Mouse (Mus musculus) heart, postnatal 0 days (tissue): ENCODE results near the gene Ergic3. TPM values are rescaled to one million over a fixed set of nuclear protein-coding genes. Genes with fewer than 3 reads are reported as not detected.
A peak's percentile ranks its signal among the peaks of the same experiment; 100 is the strongest.

Experiments
- ATAC-seq: fragments of 200-750 bp; cut with Nextera tagmentation; 2 replicates; pipeline ENCODE4 v1.8.0; 2017; ENCODE audit warnings: low read depth, moderate number of reproducible peaks, moderate library complexity; ENCODE audit not compliant: insufficient read depth
- DNase-seq: peaks from one replicate; pipeline ENCODE4 v3.0.0-alpha.2; 2016; ENCODE audit warnings: low spot score
- H3K27ac ChIP-seq: fragments of 300-500 bp; sonication (generic); 2 replicates; pipeline ENCODE4 v1.5.1; 2014; ENCODE audit warnings: low read depth, mild to moderate bottlenecking
- H3K27me3 ChIP-seq: fragments of 300-500 bp; sonication (generic); 2 replicates; pipeline ENCODE4 v1.6.1; 2014; ENCODE audit warnings: low read length, mixed read lengths; ENCODE audit not compliant: control insufficient read depth, insufficient read depth
- H3K36me3 ChIP-seq: fragments of 300-500 bp; sonication (generic); replicated peaks from 2 replicates; pipeline ENCODE4 v1.6.1; 2014; ENCODE audit warnings: low read length, mixed read lengths; ENCODE audit not compliant: control insufficient read depth, insufficient read depth
- H3K4me1 ChIP-seq: fragments of 300-500 bp; sonication (generic); 2 replicates; pipeline ENCODE4 v1.6.1; 2014; ENCODE audit warnings: antibody characterized with exemption; ENCODE audit not compliant: control insufficient read depth, insufficient read depth
- H3K4me2 ChIP-seq: fragments of 300-500 bp; sonication (generic); 2 replicates; pipeline ENCODE4 v1.6.1; 2014; ENCODE audit warnings: low read depth, mild to moderate bottlenecking, low read length, moderate library complexity
- H3K4me3 ChIP-seq: fragments of 300-500 bp; sonication (generic); 2 replicates; pipeline ENCODE4 v1.5.1; 2014; ENCODE audit warnings: low read depth, low read length
- H3K9ac ChIP-seq: fragments of 300-500 bp; sonication (generic); replicated peaks from 2 replicates; pipeline ENCODE4 v1.6.1; 2014; ENCODE audit warnings: low read depth, low read length, mixed read lengths
- H3K9me3 ChIP-seq: fragments of 300-500 bp; sonication (generic); replicated peaks from 2 replicates; pipeline ENCODE4 v1.6.1; 2016; ENCODE audit warnings: low read length; ENCODE audit not compliant: control insufficient read depth
- CTCF ChIP-seq: IDR thresholded peaks from 2 replicates; pipeline ENCODE4 v1.5.1; 2016; ENCODE audit warnings: antibody characterized with exemption, control low read depth, low read depth
- EP300 ChIP-seq: IDR thresholded peaks from 2 replicates; pipeline ENCODE4 v1.6.1; 2016; ENCODE audit warnings: antibody characterized with exemption, low read depth
- WGBS: fragments of 180-500 bp; shearing (Covaris S2); extraction: QIAGEN DNeasy Blood & Tissue Kit; methylation state at CpG from one replicate; pipeline ENCODE4 v1.1.7; 2014; 5-methylcytosine and 5-hydroxymethylcytosine counted together
- polyA plus RNA-seq: library from polyadenylated mRNA; unstranded; fragments of >200 nt; fragmentation: Nextera tagmentation; extraction: Ambion mirVana; gene quantifications from 2 replicates; pipeline ENCODE4 v1.2.1, GENCODE M21; 2015
- total RNA-seq: library from RNA; depleted of rRNA; stranded (reverse); fragments of >200 nt; gene quantifications from 2 replicates; pipeline ENCODE4 v1.2.3, GENCODE M21; 2014; ENCODE audit warnings: low replicate concordance

Ergic3 gene
- total and polyA plus RNA-seq, 2 experiments from 2014 or later = 73.9 to 100 TPM

- H3K27me3 ChIP-seq = no peaks in the 10 kb centered on the region
- ATAC-seq (no peak), DNase-seq (no peak)
- no peaks in the 10 kb centered on the region for H3K36me3 ChIP-seq
- no peaks in the 10 kb centered on the region for H3K4me1 ChIP-seq
- 83% methylated on average over 3 of the region's 3 CpGs for WGBS
- no peak overlapping the region for H3K4me3 ChIP-seq
- no peak overlapping the region for H3K4me2 ChIP-seq
- no peak overlapping the region for H3K27ac ChIP-seq
- H3K9ac ChIP-seq = no peak overlapping the region
- no peaks in the 10 kb centered on the region for H3K9me3 ChIP-seq
- TF ChIP-seq EP300 (no peak), CTCF (no peak)
Measured at GRCm38 (mm10) chr2:156039390-156039789, 31.5 kb downstream of the Ergic3 start.

- Histone ChIP-seq H3K27ac (no peak overlapping the region), H3K27me3 (peaks cover 10% of the 10 kb centered on the region; the same call in 1 of the 2 replicates), H3K4me1 (no peaks in the 10 kb centered on the region), H3K9ac (no peak overlapping the region), H3K9me3 (no peaks in the 10 kb centered on the region), H3K4me3 (no peak overlapping the region), H3K36me3 (no peaks in the 10 kb centered on the region), H3K4me2 (no peak overlapping the region)
- 79% methylated on average over 8 of the region's 8 CpGs for WGBS
- no peak for DNase-seq
- ATAC-seq = no peak
- TF ChIP-seq EP300 = no peak
- no peak for TF ChIP-seq CTCF
Measured at GRCm38 (mm10) chr2:156042903-156043302, 35.1 kb downstream of the Ergic3 start.

- ATAC-seq = no peak
- Histone ChIP-seq H3K4me2 (no peak overlapping the region), H3K27ac (no peak overlapping the region), H3K4me1 (no peaks in the 10 kb centered on the region), H3K27me3 (peaks cover 17% of the 10 kb centered on the region; the same call in 1 of the 2 replicates), H3K9ac (no peak overlapping the region), H3K36me3 (no peaks in the 10 kb centered on the region), H3K4me3 (no peak overlapping the region), H3K9me3 (no peaks in the 10 kb centered on the region)
- DNase-seq = no peak
- WGBS = 9% methylated on average over 19 of the region's 19 CpGs
- no peak for TF ChIP-seq EP300
- TF ChIP-seq CTCF = no peak
Measured at GRCm38 (mm10) chr2:156047929-156048328, 40.1 kb downstream of the Ergic3 start.

GRCm38 (mm10) chr2:156052816-156053215 is 45.0 kb downstream of the Ergic3 start, which contains the start of gene Fer1l4:
TSS of gene Fer1l4 (minus strand) at chr2:156052947.
- Histone ChIP-seq H3K27me3 (peaks cover 8% of the 10 kb centered on the region; the same call in 1 of the 2 replicates), H3K27ac (no peak within 1 kb of the TSS), H3K4me2 (no peak within 1 kb of the TSS), H3K36me3 (no peaks in the 10 kb centered on the region), H3K9me3 (no peaks in the 10 kb centered on the region), H3K4me1 (no peaks in the 10 kb centered on the region), H3K9ac (no peak within 1 kb of the TSS), H3K4me3 (no peak within 1 kb of the TSS)
- DNase-seq (no peak), ATAC-seq (no peak)
- TF ChIP-seq CTCF (no peak), EP300 (no peak)
- whole genome bisulfite sequencing = 67% methylated on average over 9 of the region's 9 CpGs

GRCm38 (mm10) chr2:156065099-156066041 is 57.5 kb downstream of the Ergic3 start, which contains the start of gene Spag4:
TSS of gene Spag4 (plus strand) at chr2:156065175.
- DNase-seq (peak; percentile 52), ATAC-seq (peak; percentile 78)
- Histone ChIP-seq H3K9me3 (no peaks in the 10 kb centered on the region), H3K27me3 (no peaks in the 10 kb centered on the region), H3K36me3 (peaks cover 12% of the 10 kb centered on the region; the same call in 1 of the 2 replicates), H3K4me3 (peak within 1 kb of the TSS; percentile 78), H3K27ac (peak within 1 kb of the TSS; percentile 58), H3K9ac (peak within 1 kb of the TSS; percentile 68), H3K4me1 (peaks cover 6% of the 10 kb centered on the region; the same call in 1 of the 2 replicates), H3K4me2 (peak within 1 kb of the TSS; percentile 99)
- under 1% methylated on average over 74 of the region's 81 CpGs for WGBS
- TF ChIP-seq CTCF (no peak), EP300 (no peak)
